Mouse (Mus musculus): ENCODE results near the gene Nf2.

DNA sequence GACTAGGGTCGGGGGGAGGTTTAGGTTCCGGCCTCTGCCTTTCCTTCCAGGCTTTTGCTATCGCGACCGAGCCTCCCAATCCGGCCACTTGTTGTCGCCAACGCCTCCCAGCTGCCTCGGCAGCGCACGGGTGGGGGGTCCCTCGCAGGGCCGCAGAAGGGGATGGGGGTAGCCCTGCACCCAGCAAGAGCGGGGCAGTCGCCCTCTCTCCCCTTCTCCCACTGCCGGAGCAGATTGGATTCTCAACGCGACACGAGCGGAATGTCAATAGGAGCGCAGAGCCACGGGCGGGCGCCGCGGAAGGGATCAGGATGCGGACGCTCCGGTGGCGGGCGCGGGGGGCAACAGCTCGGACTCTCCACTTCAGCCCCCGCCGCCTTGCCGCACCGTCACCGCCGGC, 103.4 kb downstream of the Nf2 start:
- TF ChIP-seq CTCF (IDR thresholded peaks at IDR 0.05; ENCODE audit: borderline replicate concordance, control insufficient read depth, extremely low read depth, insufficient read depth, low read length, poor library complexity) (no peak), POLR2A (IDR thresholded peaks at IDR 0.05; ENCODE audit: control insufficient read depth, extremely low read depth, insufficient read depth, low read length, poor library complexity) (no peak)

Measured in thymus, adult 2 months (tissue).